Mouse (Mus musculus) liver, embryonic 12.5 days (tissue): Measurements from ENCODE around the gene Dok4. TPM values are rescaled to one million over a fixed set of nuclear protein-coding genes. Genes with fewer than 3 reads are reported as not detected.

Source experiments
- ATAC-seq: fragments of 200-750 bp; cut with Nextera tagmentation; 2 replicates; pipeline ENCODE4 v1.8.0; 2017; ENCODE audit warnings: moderate number of reproducible peaks, mild to moderate bottlenecking, moderate library complexity
- H3K27ac ChIP-seq: fragments of 300-500 bp; sonication (generic); 2 replicates; pipeline ENCODE4 v1.5.1; 2016; ENCODE audit warnings: mild to moderate bottlenecking
- H3K27me3 ChIP-seq: fragments of 300-500 bp; sonication (generic); replicated peaks from 2 replicates; pipeline ENCODE4 v1.6.1; 2016; ENCODE audit warnings: mild to moderate bottlenecking, moderate library complexity
- H3K36me3 ChIP-seq: fragments of 300-500 bp; sonication (generic); 2 replicates; pipeline ENCODE4 v1.6.1; 2016; ENCODE audit warnings: mild to moderate bottlenecking, moderate library complexity
- H3K4me1 ChIP-seq: fragments of 300-500 bp; sonication (generic); 2 replicates; pipeline ENCODE4 v1.6.1; 2016
- H3K4me2 ChIP-seq: fragments of 300-500 bp; sonication (generic); 2 replicates; pipeline ENCODE4 v1.6.1; 2016; ENCODE audit warnings: mild to moderate bottlenecking, moderate library complexity
- H3K4me3 ChIP-seq: fragments of 300-500 bp; sonication (generic); 2 replicates; pipeline ENCODE4 v1.5.1; 2016; ENCODE audit warnings: mild to moderate bottlenecking, moderate library complexity
- H3K9ac ChIP-seq: fragments of 300-500 bp; sonication (generic); 2 replicates; pipeline ENCODE4 v1.6.1; 2016; ENCODE audit warnings: mild to moderate bottlenecking, moderate library complexity
- H3K9me3 ChIP-seq: fragments of 300-500 bp; sonication (generic); replicated peaks from 2 replicates; pipeline ENCODE4 v1.6.1; 2016; ENCODE audit warnings: mild to moderate bottlenecking, moderate library complexity
- WGBS: fragments of 180-500 bp; shearing (Covaris S2); methylation state at CpG from one replicate; pipeline ENCODE4 v1.1.7; 2016; ENCODE audit not compliant: insufficient replicate concordance; 5-methylcytosine and 5-hydroxymethylcytosine counted together
- polyA plus RNA-seq: library from polyadenylated mRNA; unstranded; fragments of >200 nt; fragmentation: Nextera tagmentation; extraction: Ambion mirVana; gene quantifications from 2 replicates; pipeline ENCODE4 v1.2.1, GENCODE M21; 2016

The Dok4 gene
- polyA plus RNA-seq, 1 experiment from 2014 or later, result 14.6 TPM

DNA sequence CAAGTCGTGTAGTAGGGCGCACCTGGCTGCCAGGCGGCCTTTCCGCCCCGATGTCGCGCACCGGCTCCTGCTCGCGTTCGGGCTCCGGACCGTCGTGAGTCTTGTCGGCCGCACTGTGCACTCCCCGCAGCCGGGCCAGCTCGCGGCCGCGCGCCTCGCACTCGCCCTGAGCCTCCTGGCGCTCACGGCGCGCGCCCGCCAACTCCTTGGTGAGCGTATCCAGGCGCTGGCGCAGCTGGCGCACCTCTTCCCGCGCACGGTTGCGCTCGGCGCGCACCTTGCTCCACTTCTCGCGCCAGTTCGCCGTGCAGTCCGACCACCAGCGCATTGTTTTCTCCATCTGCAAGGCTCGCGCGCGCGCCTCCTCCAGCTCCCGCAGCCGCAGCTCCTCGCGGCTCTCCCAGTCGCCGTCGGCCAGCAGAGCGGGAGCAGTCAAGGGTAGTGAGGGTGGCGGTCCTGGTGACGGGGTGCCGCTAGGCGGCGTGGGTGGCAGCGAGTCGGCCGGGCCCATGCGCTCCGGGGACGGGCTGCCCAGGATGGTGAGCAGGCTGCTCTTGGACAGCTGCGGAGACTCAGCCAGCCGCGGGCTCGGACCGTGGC is 37.0 kb upstream of the Dok4 start:
- ATAC-seq, result no peak
- Histone ChIP-seq H3K9ac (no peak overlapping the region), H3K9me3 (no peaks in the 10 kb centered on the region), H3K27me3 (peaks cover 31% of the 10 kb centered on the region), H3K27ac (no peak overlapping the region), H3K4me3 (peak overlapping the region; percentile 36), H3K4me2 (peak overlapping the region; percentile 68), H3K4me1 (peaks cover 55% of the 10 kb centered on the region), H3K36me3 (peaks cover 31% of the 10 kb centered on the region)
- WGBS, result 37% methylated on average over 77 of the region's 77 CpGs

DNA sequence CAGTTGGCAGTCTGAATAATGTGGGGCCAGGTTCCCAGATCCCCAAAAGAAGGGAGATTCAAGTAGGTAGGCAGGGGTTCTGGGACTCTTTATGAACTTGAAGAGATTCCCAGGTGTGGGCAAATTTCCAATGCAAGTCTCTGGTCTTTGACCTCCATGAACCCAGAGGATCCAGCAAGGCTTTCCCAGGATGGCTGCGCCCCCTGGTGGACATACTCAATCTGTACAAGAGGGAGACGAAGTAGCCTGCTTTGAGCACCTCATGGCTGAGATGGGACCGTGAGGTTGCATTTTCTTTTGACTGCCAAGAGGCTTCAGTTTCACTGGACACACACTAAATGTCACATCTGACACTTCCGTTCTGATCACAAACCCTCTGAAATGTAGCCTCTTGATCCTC is 32.7 kb upstream of the Dok4 start:
- Histone ChIP-seq H3K27me3 (peaks cover 16% of the 10 kb centered on the region), H3K27ac (0 out of 2 replicates have a peak overlapping the region, but pooled peaks have one; percentile 8), H3K9me3 (no peaks in the 10 kb centered on the region), H3K4me2 (no peak overlapping the region), H3K36me3 (peaks cover 53% of the 10 kb centered on the region), H3K4me1 (peaks cover 19% of the 10 kb centered on the region), H3K4me3 (no peak overlapping the region), H3K9ac (no peak overlapping the region)
- 10% methylated on average over 4 of the region's 4 CpGs for WGBS
- peak; percentile 71 for ATAC-seq

DNA sequence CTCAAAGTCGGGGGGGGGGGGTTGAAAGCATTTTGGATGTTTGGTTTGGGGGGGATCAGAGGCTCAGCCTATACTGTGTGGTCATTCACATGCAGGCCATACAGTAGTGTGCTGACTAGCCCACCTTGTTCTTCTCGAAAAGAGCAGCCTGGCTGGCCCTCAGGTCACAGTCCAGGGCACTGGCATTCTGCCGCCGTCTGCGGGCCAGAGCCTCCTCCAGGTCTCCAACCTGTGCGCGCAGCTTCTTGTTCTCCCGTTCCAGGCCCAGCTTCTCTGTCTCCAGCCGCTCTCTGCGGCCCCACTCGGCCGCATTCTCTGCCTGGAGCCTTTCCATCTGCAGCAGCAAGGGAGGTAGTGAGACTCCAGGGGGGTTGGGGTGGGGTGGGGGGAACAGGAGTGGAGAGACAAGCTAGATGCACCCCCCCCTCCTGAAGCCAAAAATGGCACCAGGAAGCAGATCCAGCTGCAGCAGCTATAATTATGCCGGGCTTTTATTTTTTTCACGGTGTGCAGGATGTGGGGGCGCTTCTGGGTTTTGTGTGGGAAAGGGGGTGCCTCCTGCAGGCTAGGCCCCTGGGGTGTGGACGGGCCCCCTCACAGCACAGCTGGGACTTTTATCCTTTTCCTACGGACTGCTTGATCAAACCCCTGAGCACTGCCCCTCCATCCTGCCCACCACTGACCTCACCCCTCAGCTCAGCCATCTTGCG is 31.6 kb upstream of the Dok4 start:
- H3K27me3 ChIP-seq, result peaks cover 5% of the 10 kb centered on the region
- H3K9me3 ChIP-seq, result no peaks in the 10 kb centered on the region
- H3K4me1 ChIP-seq, result peaks cover 8% of the 10 kb centered on the region
- no peak overlapping the region for H3K4me2 ChIP-seq
- H3K27ac ChIP-seq, result no peak overlapping the region
- ATAC-seq, result no peak
- no peak overlapping the region for H3K4me3 ChIP-seq
- peaks cover 52% of the 10 kb centered on the region for H3K36me3 ChIP-seq
- 85% methylated on average over 18 of the region's 18 CpGs for WGBS
- no peak overlapping the region for H3K9ac ChIP-seq

DNA sequence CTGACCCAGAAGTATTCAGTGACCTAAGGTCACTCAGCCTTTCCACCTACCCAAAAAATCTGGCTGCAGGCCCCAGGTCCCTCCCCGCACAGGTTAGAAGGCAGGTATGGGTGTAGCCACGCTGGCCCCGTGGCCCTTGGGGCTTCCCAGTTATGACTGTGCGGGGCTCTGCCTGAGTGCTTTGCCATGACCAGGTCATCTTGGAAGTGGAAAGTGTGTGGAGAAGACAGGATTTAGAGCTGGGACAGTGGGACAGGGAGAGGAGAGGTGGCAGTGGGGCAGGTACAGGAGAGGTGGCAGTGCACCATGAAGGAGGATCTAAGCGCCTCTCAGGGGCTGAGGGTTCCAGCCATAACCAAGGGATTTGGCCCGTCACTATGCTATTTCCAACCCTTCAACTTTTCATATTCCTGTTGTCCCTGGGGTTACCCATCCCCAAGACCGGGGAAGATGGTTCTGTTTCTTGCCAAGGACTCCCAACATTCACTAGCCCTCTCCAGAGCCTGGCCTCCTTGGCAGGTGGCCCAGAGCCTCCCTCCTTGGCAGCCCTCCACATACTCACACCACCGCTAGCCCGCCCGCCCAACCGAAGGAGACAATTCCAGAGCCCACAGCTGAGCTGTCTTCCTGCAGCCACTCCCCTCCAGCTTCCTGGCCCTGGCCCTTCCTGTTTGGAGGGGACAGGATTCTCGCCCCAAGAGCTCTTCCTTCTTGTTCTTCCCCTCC is 28.5 kb upstream of the Dok4 start:
- H3K27me3 ChIP-seq, result no peaks in the 10 kb centered on the region
- no peak for ATAC-seq
- H3K9ac ChIP-seq, result no peak overlapping the region
- WGBS, result 81% methylated on average over 12 of the region's 12 CpGs
- peak overlapping the region; percentile 52 for H3K27ac ChIP-seq
- H3K4me3 ChIP-seq, result no peak overlapping the region
- peaks cover 36% of the 10 kb centered on the region for H3K4me1 ChIP-seq
- peaks cover 34% of the 10 kb centered on the region for H3K36me3 ChIP-seq
- H3K4me2 ChIP-seq, result no peak overlapping the region
- H3K9me3 ChIP-seq, result no peaks in the 10 kb centered on the region

DNA sequence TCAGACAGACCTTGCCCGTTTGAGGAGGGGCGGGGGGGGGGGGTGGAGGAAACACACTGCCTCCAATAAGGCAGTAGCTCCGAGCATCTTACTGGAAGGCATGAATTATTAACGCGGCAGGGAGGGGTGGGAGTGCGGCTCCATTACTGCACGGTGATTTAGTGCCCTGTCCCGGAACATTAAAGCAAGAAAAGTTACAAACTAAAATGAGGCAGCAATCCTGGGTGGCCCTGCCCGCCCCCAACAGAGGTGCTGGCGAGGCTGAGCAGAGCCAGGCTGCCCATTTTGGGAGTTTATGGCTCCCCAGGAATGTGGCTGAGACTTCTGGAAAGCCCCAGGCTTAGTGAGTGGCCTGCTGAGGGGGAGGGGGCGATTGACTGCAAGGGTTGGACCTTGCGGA is 27.6 kb upstream of the Dok4 start:
- Histone ChIP-seq H3K9ac (no peak overlapping the region), H3K36me3 (peaks cover 33% of the 10 kb centered on the region), H3K4me1 (peaks cover 41% of the 10 kb centered on the region), H3K9me3 (no peaks in the 10 kb centered on the region), H3K4me2 (no peak overlapping the region), H3K4me3 (no peak overlapping the region), H3K27me3 (no peaks in the 10 kb centered on the region), H3K27ac (0 out of 2 replicates have a peak overlapping the region, but pooled peaks have one; percentile 5)
- WGBS, result 82% methylated on average over 12 of the region's 12 CpGs
- no peak for ATAC-seq

DNA sequence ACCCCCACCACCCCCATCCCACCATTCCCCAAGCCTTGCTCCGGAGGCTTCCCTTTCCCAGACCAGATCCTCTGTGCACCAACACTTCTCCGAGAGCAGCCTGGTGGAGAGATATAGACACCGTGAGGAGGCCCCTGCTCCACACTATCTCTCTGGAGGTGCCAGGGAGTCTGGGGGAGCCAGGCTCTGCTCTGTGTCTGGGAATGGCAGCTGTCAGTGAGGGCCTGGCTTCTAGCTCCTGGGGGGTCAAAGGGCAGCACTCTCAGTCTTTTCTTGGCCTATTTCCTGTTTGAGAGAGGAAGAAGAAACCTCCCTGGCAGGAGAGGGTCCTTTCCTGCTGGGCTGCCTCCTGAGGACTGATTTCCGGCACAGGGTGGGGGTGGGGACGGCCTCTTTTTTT is 24.9 kb upstream of the Dok4 start:
- peak; percentile 28; the same call in 1 of the 2 replicates for ATAC-seq
- Histone ChIP-seq H3K4me1 (peaks cover 64% of the 10 kb centered on the region), H3K27me3 (peaks cover 3% of the 10 kb centered on the region; the same call in 1 of the 2 replicates), H3K4me3 (peak overlapping the region; percentile 25), H3K27ac (peak overlapping the region; percentile 100), H3K36me3 (peaks cover 15% of the 10 kb centered on the region), H3K9ac (peak overlapping the region; percentile 62), H3K4me2 (peak overlapping the region; percentile 83), H3K9me3 (no peaks in the 10 kb centered on the region)
- WGBS, result 12% methylated on average over 5 of the region's 5 CpGs

DNA sequence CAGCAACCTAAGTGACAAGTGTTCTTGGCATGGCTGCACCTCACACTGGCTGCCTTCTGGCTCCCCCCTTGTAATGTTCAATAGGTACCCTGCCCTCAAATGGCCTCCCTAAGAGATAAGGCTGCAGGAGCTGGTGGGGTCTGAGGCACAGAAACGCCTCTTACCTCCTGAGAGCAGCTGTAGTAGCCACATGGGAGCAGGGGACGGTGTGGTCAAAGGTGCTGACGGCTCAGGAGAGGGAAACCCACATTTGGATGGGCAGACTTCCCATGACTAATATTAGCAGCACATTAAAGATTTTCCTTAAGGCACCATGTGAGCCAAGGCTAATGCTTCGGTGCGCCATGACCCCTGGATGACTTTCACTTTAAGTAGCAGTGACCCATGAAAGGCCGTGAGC is 24.5 kb upstream of the Dok4 start:
- H3K9ac ChIP-seq, result peak overlapping the region; percentile 62
- H3K36me3 ChIP-seq, result peaks cover 11% of the 10 kb centered on the region
- peak overlapping the region; percentile 25 for H3K4me3 ChIP-seq
- H3K27ac ChIP-seq, result peak overlapping the region; percentile 100
- peaks cover 7% of the 10 kb centered on the region; the same call in 1 of the 2 replicates for H3K27me3 ChIP-seq
- no peak for ATAC-seq
- peak overlapping the region; percentile 83 for H3K4me2 ChIP-seq
- H3K9me3 ChIP-seq, result no peaks in the 10 kb centered on the region
- 30% methylated on average over 6 of the region's 6 CpGs for WGBS
- peaks cover 68% of the 10 kb centered on the region for H3K4me1 ChIP-seq

DNA sequence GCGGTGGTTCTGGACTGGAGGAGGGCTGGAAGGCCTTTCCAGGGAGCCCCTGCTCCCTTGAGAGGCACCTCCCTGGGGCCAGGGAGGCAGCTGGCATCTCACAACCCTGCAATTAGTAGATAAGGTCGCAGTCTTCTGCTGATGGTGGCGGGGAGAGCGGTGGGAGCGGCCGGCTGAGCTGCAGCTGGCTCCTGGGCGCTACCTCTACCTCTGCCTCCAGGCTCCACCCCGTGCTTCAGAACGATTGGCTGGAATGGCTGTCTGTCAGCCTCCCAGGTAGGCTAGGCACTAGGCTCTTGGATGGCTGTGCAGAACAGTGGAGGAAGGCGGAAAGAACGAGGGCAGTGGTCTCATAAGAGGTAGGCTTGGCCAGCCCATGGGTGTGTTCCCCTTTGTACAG is 23.1 kb upstream of the Dok4 start:
- H3K4me3 ChIP-seq, result peak overlapping the region; percentile 50
- H3K9ac ChIP-seq, result peak overlapping the region; percentile 81
- peaks cover 12% of the 10 kb centered on the region for H3K27me3 ChIP-seq
- peaks cover 9% of the 10 kb centered on the region; the same call in 1 of the 2 replicates for H3K36me3 ChIP-seq
- H3K4me1 ChIP-seq, result peaks cover 74% of the 10 kb centered on the region
- H3K4me2 ChIP-seq, result peak overlapping the region; percentile 83
- H3K27ac ChIP-seq, result peak overlapping the region; percentile 100
- no peaks in the 10 kb centered on the region for H3K9me3 ChIP-seq
- WGBS, result 8% methylated on average over 11 of the region's 11 CpGs
- peak; percentile 97 for ATAC-seq

DNA sequence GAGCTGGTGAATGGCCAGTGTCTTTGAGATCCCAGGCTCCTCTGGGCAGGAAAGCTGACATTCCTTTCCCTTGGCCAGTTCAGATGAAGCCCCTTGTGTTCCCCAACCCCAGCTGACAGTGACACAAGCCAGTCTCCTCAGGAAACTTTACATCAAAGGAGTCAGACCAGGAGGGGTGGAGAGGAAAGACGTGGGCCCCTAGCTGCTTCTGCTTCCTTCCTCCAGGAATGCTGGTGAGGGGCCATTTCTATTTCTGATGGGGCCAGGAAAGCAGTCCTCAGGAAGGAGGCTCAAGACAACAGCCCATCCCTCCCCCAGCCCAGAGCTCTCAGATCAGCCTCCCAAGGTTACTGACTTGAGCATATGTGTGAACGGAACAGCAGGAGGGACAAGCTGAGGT is 16.8 kb upstream of the Dok4 start:
- Histone ChIP-seq H3K9me3 (no peaks in the 10 kb centered on the region), H3K4me2 (no peak overlapping the region), H3K27me3 (peaks cover 32% of the 10 kb centered on the region), H3K36me3 (no peaks in the 10 kb centered on the region), H3K4me3 (no peak overlapping the region), H3K9ac (no peak overlapping the region), H3K4me1 (peaks cover 54% of the 10 kb centered on the region), H3K27ac (no peak overlapping the region)
- 40% methylated on average over 2 of the region's 2 CpGs for WGBS
- no peak for ATAC-seq

DNA sequence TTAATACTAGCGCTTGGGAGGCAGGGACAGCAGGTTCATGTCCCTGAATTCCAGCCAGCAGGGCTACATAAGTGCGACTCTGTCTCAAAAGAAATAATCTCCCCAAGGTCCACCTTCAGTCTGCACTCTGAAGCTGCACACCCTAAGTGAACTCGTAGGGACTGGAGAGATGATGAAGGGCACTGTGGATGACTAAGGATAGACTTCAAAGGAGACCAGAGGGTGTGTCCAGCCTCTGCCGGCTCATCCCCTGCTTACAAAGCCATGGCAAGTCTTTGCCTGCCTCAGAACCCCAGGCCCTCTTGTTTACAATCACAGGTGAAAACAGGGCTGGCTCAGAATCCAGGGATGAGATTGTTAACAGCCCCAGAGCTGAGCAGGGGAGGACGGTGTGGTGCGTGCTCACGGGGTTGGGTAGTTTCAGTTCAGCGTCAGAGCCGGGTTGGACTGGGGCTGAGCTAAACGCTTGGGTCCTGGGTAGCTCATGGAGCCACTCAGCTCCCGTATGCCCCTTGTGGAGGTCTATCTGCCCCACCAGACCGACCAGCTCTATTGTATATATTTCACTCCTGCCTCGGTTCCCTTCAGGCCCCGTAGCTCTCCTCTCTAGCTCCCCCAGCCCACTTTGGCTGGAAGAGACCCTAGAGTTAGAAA is 12.4 kb upstream of the Dok4 start:
- peaks cover 36% of the 10 kb centered on the region for H3K27me3 ChIP-seq
- H3K4me3 ChIP-seq, result peak overlapping the region; percentile 21; the same call in 1 of the 2 replicates
- 36% methylated on average over 14 of the region's 14 CpGs for WGBS
- H3K36me3 ChIP-seq, result no peaks in the 10 kb centered on the region
- H3K4me2 ChIP-seq, result peak overlapping the region; percentile 57
- ATAC-seq, result peak; percentile 84
- peak overlapping the region; percentile 51 for H3K9ac ChIP-seq
- H3K9me3 ChIP-seq, result no peaks in the 10 kb centered on the region
- H3K27ac ChIP-seq, result no peak overlapping the region
- H3K4me1 ChIP-seq, result peaks cover 34% of the 10 kb centered on the region

DNA sequence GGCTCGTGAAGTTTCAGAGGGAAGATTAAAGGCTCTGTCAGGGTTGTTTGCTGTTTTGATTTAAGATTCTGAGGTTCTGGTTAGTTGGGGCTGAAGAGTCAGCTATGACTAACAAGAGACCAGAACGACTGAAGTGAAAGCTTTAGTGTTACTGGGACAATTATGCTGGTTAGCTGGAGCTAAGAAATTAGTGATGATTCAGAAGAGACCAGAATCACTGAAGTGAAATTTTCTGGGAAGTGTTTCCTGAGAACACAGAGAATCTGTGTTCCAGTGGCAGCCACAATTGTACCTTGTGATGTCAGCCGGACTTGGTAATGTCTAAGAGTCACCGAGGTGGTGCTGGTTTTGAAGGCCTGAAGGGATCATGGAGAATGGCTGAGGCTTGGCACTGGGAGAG is 4.6 kb upstream of the Dok4 start:
- no peak for ATAC-seq
- peaks cover 12% of the 10 kb centered on the region for H3K4me1 ChIP-seq
- no peaks in the 10 kb centered on the region for H3K36me3 ChIP-seq
- no peak overlapping the region for H3K4me2 ChIP-seq
- H3K9me3 ChIP-seq, result no peaks in the 10 kb centered on the region
- no peak overlapping the region for H3K9ac ChIP-seq
- no peak overlapping the region for H3K4me3 ChIP-seq
- peaks cover 10% of the 10 kb centered on the region; the same call in 1 of the 2 replicates for H3K27me3 ChIP-seq
- H3K27ac ChIP-seq, result no peak overlapping the region
- WGBS, result 55% methylated on average over 4 of the region's 4 CpGs
